Mouse (Mus musculus): ENCODE results near the gene Qtrt2.

Qtrt2 gene

DNA sequence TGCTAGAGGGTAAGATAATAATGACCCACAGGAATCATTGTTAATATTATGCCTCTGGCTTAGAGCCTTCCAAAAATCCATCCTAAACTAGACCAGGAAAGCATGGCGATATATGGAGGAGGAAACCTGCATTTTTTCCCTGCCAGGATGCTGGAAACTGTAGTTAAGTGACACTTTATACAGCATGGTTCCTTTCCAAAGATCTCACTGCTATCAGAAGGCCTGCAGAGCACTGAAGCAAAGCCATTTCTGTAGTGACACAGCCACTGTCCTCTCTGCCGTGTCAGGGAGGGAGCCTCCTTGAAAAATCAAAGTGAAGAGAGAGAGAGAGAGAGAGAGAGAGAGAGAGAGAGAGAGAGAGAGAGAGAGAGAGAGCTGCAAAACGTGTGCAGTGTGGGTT, 4.0 kb downstream of the Qtrt2 start:
- no peak for DNase-seq

DNA sequence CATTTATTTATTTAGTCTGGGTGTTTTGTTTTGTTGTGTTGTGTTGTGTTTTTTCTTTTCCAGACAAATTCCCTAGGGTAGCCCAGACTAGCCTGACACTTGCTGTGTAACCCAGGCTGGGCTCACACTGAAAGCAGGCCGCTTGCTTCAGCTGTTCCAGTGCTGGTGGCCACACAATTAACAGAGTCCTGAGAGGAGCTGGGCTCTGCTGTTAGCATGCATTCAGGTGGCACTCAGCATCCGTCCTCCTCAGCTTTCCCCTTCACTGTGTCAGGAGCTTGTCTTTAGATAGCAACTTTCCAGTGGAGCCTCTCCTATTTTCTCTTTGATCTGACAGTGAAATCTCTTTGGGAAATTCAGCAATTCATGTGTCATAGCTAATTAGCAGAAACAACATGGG, 4.6 kb downstream of the Qtrt2 start:
- no peak for DNase-seq

DNA sequence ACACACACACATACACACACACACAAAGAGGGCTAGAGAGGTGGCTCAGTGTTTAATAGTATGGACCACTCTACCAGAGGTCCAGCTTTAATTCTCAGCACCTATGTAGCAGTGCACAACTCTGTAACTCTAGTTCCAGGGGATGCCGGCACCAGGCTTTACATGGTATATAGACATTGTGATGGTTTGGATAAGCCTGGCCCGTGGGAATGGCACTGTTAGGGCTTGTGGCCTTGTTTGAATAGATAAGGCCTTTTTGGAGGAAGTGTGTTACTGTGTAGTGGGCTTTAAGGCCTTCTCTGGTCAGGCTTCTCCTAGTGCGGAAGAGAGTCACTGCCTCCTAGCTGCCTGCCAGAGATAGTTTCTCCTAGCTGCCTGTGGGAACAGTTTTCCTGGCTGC, 7.7 kb downstream of the Qtrt2 start:
- DNase-seq, result no peak

DNA sequence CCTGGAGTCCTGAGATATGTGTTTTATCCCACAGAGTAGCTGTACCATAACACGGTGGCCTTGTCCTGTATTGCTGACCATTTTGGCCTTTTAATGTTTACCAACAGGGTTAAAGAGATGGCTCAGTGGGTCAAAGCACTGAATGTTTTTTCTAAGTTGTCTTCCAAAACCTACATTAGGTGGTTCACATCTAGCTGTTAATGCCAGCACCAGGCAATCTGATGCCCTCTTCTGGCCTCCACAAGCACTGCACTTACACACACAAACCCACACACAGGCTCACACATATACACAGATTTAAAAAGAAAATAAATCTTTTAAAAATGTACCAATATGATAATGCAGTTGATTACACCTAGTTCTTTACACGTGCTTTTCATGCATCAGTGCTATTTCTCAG, 17.7 kb downstream of the Qtrt2 start:
- DNase-seq, result no peak

DNA sequence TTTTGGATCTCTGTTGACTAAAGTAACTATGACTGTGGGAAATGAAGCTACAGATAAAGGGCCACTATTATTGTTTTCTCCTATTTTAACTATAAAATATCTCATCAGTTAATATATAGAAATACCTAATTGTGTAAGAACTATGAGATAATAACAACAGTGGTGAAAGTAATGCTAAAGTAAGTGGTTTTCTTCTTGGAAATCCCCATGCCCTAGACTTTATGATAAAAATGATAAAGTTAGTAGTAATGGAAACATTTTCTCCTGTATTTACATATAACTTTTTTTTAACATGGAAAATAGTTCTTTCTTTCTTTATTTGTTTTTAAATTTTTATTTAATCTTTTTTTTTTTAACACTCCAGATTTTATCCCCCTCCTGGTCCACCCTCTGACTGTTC, 26.0 kb downstream of the Qtrt2 start:
- no peak for DNase-seq

DNA sequence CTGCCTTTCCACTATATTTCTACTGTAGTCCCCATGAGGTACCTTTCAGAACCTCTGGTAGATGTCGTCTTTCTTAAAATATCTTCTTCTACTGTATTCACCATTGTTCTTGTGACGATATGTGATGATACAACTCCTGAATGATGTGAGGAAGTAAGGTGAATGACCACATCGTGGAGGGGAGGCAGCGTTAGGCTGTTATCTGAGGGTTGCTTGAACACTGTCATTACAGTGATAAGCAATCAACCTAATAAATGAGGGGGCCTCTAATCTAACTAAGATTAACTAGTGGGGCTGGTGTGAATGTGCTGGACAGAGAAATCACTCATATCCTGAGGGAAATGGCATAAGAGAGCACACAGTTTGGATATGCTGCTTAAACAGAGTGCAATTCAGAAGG, 26.5 kb downstream of the Qtrt2 start:
- DNase-seq, result no peak

DNA sequence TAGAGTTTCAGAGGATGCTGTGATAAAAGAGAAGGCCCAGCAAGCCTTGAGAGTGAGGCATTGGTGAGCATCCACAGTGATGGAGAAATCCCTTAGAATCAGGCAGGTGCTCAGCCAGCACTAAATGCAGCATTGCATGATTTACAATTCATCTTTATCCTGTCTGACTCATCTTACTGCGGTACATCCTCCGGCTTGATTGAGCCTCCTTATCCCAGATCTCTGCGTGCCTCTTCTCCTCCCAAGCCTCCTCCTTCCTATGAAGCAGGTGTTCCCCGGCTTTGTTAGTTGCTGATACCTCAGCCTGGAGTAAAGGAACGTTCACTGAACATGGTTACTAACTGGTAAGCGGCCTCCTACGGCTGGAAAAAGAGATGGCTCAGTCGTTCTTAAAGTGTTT, 32.1 kb downstream of the Qtrt2 start:
- no peak for DNase-seq

DNA sequence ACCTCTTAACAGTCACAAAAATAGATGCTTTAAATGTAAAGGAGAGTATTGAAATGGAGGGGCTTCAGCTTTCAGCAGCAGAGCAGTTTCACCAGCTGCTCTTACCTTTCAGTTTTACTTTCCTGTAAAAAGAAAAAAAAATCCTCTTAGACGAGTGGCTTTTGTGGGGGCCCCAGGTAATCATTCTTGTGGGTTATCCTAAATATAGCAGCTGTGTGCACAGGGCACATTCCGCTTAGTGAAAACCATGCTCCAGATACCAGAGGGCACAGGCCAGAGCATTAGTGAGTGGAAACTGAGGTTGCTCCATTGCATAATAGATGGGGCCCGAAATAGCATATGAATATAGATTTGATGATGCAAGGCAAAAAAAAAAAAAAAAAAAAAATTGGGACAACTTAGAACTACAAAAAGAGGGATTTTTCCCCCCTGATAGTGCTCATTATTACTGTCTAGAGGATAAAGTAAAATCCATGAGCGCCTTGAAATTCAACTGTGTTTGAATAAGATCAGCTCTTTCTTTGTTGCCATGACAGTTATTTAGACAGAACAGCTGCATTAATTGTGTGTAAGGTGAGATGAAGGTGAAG, 35.8 kb downstream of the Qtrt2 start:
- no peak for DNase-seq

DNA sequence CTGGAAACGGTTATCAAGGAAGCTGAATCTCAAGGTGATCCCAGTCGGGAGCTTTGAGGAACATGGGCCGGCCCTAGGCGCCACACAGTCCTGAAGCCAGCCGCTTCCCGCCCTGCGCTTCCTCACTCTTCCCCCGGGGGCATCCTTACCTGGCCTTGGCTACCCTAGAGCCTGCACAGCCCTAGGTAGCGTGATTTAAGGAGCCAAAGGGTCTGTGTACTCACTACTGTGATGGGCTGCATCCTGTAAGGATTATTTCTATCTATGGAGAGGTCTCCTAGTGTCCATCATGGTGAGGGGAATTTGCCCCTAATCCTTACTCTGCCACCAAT, 36.6 kb downstream of the Qtrt2 start:
- no peak for DNase-seq

DNA sequence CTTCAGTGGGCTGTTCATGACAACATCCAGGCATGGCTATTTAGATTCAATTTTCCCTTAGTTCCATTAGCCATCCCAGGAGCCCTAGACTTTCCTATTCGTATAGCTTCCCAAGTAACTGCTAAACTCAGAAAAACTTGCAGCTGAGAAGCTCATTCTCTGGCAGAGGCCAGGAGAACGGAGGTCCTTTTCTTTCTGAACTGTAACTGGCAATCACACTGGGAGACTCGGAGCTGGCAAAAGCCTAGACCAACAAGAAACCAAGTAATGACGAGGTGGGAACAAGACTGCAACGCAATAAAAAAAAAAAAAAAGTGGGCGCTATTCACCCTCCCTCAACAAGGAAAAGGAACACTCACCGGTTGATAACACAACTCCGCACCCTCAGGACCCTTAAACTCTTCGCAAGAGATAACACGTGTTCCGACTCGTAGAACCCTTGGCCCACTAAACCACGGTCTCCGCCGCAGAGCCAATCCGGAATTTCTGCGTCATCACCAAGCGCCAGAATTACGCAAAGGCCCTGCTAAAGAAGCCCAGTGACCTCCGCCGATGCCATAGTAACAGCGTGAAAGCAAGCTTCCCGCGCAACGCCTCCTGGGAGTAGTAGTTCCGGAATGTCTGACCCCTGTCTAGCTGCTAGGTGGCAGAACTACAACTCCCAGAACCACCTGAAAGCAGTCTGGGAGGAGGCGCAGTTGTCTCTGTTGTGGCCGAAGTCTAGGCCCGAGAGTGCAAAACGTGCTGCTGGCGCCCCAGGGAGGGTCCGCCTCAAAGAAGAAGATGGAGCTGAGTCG, 37.2 kb downstream of the Qtrt2 start, which contains the start of gene Ccdc191:
Gene Ccdc191 (plus strand): TSS at position 593 of the 797 bp plus-strand sequence.
- peak; percentile 100 for DNase-seq

DNA sequence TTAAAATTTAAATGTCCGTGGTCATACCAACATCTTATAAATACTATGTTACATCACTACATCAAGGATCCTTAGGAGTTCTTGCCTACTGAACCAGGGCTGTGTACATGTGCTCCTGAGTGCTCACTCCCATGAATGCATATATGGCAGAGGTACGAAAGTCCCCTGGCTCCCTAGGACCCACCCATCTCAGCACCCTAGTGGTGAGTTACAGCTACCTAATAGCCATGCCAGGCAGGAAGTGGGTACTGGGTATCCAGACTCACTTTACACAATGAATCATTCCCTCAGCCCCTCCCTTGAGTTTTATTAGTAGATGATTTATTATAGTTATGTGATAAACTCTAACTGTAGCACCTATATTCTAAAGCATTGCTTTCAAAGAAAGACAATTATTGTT, 44.3 kb downstream of the Qtrt2 start:
- no peak for DNase-seq

DNA sequence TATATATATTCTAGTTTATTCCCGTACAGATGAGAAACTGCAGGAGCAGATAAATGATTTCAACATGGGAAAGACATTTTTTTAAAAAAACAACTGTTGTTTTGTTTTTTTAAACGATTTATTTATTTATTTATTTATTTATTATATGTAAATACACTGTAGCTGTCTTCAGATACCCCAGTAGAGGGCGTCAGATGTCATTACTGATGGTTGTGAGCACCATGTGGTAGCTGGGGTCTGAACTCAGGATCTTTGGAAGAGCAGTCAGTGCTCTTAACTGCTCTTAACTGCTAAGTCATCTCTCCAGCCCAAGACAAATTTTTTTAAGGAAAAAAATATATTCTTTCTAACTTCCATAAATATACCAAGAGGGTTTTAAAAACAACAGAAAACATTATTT, 45.0 kb downstream of the Qtrt2 start:
- DNase-seq, result no peak

DNA sequence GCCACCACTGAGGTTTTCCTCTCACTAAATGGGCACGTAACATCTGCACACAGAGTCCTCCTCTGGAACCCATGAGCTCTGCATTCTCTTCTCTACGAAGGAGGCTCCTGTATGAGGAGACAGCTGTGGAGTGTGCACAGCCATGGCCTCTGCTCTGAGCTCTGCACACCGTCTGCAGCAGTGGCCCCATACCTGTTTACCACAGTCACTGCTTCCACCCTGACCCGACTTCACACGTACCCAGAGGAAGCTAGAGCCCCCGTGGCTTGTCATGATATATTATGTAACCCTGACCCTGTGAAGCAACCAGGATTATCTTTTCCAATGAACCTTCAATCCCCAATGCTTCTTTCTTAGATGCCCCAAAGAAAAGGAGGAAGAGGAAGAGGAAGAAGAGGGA, 46.8 kb downstream of the Qtrt2 start:
- DNase-seq, result no peak

DNA sequence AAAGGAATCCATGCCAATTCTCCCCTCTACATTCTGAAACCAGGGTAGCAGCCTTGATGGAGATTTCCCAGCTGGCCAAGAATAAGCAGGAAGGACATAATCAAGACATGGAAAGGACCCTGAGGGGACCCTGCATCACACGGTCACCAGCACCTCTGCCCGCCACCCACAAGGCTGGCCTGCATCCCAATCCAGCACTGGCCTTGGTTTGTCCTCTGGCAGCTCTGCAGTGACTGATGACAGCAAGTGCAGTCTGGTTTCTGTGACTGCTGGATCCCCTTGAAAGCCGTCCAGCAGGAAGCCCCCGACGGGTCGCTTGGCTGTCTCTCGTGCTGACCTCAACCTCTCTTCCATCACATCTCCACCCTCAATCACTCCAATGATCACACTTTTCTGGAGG, 55.2 kb downstream of the Qtrt2 start:
- DNase-seq, result no peak

DNA sequence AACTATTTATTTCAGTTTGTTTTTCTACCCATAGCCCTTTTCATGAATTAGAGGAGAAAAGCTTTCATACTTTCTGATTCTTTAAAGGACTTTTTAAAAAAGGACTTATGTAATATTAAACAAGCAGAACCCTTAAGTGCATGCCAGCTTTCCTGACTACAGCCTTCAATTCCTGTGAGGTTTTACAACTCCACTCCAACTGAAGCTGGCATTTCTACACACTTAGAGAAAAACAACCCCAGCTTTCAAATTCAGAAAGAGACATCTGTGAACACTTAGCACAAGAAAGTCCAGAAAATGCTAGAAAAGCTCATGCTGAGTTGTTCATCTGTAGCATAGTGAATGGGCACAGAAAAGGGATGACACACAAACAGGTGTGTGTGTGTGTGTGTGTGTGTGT, 56.8 kb downstream of the Qtrt2 start:
- DNase-seq, result no peak

DNA sequence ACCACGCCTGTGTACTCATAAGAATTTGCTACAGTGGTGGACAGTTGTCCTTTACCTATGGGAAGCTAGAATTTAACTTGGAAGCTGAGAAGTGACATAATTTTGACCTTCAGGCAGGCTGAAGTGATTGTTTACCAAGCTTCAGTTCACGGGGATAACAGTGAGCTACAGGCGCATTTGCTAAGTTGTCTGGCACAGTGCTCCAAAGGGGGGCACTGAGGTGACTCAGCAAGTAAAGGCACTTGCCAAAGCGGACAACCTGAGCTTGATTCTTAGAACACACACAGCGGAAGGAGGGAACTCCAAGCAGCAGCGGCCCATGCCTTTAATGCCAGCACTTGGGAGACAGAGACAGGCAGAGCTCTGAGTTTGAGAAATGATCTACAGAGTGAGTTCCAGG, 66.0 kb downstream of the Qtrt2 start:
- no peak for DNase-seq

DNA sequence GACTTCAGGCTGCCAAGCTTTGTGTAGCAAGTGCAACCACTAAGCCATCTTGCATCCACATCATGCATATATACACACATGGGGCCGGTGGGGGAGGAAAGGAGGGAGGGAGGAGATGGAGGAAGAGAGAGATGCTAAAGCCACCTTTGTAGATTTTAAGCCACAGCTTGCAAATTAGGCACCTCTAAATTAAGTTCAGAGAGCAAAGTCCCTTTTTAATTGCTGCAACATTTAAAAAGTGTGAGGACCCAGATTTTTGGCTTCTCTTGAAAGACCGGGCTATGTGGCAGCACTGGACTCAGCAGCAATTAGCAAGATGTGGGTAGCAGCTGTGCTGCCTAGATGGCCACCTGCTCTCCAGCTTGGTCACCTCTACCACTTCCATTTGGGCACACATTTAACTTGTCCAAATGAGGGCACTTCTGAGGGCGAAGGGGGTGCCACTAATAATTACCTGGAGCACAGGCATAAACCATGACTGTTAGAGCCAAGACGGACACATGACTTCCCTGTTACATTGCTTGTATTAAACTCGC, 67.6 kb downstream of the Qtrt2 start:
- no peak for DNase-seq

DNA sequence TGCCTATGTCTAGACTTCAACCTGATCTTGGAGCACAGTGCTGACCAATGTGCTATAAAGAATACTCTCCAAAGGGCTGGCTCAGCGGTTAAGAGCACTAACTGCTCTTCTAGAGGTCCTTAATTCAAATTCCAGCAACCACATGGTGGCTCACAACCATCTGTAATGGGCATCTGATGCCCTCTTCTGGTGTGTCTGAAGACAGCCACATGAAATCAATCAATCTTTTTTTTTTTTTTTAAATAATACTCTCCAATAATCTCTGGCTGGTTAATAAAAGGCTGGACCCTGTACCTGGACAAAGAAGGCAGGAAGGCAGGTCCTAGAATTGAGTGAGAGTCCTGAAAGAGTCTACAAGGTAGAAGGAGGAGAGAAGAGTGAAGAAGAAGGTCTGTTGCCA, 76.8 kb downstream of the Qtrt2 start:
- no peak for DNase-seq

DNA sequence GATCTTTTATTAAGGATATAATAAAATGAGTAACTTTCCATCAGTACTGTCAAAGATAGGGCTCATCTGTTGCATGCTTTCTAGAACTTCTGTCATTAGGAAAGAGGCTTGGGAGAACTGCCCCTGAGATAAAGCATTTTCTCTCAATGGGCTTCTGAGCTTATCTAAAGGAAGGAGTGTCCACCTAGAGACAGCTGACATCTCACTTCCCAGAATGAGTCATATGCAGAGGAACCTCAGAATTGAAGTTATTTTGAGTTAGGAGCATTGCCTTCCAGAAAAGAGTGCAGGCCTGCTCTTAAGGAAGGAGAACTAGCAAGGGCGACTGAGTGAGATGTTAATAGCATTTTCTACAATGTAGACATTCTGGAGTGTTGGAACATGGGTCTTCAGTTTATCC, 85.4 kb downstream of the Qtrt2 start:
- no peak for DNase-seq

DNA sequence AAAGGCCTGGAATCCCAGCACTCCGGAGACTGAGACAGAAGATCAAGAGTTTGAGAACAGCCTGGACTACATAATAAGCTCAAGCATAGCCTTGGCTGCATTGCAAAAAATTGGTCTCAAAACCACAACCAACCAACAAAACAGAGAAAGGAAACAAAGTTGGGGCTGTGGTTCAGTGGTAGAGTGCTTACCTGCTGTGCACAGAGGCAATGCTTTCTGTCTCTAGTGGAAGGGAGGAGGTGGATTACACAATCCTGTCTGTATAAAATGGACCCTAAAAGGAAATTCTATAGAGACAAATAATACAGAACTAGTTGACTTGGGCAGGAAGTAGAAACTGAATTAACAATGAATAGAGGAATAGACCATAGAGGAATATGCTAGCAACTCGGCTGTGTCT, 94.7 kb downstream of the Qtrt2 start:
- no peak for DNase-seq

DNA sequence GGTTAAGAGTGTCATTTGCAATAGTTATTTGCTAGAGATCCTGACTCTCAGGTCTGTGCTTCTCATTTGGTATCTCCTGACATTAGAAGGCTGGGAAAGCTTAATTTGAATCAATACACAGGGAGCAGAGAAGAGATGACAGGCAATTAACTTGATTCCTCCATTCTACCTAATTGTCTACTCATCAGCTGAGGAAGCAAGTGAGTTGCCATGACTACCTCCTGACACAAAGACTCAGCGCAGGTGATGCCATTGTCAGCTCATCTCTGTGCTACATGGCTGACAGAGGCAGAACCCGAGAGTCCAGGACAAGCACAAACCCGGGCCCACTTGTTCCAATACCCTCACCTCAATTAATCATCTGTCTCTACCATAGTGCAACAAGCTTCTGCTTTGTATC, 99.1 kb downstream of the Qtrt2 start:
- DNase-seq, result no peak

DNA sequence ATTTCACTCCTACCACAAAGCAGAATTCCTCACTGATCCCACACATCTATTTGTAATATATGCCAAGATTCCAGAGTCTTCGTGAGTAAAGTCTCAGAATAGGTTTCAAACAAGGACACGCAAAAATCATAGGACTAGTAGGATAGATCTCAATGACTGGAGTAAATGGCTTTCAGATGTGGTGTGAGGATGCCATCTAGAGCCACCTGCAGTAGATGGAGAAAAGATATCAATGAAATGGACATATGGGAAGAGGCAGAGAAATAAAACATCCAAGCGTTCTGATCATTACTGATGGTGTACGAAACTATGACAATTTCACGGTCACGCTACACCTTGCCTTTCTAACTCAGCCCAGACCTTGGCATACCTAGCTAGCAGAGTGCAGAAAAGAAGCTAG, 108.2 kb downstream of the Qtrt2 start:
- DNase-seq, result no peak

DNA sequence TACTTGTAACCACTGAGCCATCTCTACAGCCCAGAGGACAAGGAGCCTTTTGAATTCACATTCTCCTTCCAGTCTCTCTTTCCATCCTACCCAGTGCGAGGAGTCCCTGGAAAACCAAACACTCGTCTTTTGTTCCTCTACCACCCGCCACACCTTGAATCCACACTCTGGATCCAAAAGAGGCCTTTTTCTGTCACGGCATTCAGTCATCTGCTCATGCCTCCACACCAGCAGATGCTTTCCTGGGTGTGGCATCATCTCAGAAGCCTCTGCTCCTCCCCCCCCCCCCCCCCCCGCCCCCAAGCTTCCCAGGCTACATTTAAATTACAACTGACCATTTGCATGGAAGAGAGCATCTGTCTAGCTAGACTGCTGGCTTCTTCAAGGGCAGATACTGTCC, 110.3 kb downstream of the Qtrt2 start:
- DNase-seq, result no peak

DNA sequence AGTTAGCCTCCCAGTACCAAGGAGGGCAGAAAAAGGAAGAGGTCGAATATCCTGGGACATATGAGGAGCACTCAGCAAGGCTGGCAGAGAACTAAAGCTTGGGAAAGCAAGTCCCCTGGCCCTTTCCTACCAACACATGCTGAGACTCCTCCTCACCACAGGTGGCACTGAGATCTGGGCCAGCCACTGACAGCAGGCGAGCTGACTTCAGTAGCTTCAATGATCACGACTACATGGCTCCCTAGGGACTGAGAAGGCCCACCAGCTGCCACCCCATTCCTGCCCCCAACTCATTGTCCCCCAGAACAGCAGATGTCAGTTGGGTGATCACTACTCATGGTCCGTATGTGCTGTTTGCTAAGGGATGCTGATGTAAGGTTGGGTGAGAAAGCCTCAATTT, 112.0 kb downstream of the Qtrt2 start:
- peak; percentile 21 for DNase-seq
